Mouse (Mus musculus) adrenal gland, adult (tissue): ENCODE results near the gene Olfr1115.
"Not testable (repeated sequence)": the region's sequence is repeated elsewhere in the genome, so short reads cannot be mapped to it uniquely, and the experiment has no call there.

Experiments used
- DNase-seq, 2 experiments: peaks; one replicate each; pipeline ENCODE4 v3.0.0; 2022 to 2023; ENCODE audit warnings: low spot score in 1 of 2; ENCODE audit not compliant: inconsistent age in 2 of 2

Olfr1115 gene

DNA sequence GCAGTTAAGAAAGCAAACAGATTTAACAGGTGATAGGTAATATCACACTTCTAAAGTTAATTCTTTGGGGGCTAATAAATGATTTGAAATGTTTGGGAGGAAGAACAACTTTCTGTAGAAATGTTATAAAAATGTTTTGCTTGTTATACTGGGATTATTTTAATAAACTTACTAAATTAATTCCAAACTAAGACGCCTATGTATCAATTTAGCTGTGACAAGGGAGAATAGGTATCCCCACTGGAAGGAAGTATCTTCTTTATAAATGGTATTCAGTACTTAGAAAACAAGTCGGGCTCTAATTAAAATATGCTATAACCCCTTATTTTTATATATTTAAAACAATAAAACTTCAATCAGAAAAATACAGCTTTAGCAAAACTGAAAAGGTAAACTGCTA lies at the start of gene Olfr1115:
Olfr1115 (plus strand) TSS at position 301 of the 400 bp plus-strand sequence.
- DNase-seq, result no peak

DNA sequence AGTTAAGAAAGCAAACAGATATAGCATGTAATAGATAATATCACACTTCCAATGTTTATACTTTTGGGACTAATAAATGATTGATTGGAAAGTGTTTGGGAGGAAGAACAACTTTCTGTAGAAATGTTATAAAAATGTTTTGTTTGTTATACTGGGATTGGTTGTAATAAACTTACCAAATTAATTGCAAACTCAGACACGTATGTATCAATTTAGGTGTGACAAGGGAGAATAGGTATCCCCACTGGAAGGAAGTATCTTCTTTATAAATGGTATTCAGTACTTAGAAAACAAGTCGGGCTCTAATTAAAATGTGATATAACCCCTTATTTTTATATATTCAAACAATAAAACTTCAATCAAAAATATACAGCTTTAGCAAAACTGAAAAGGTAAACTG lies 39.1 kb upstream of the Olfr1115 start, which contains the start of gene Olfr1113:
Olfr1113 (plus strand) TSS at position 301 of the 400 bp plus-strand sequence.
- DNase-seq, result no peak

DNA sequence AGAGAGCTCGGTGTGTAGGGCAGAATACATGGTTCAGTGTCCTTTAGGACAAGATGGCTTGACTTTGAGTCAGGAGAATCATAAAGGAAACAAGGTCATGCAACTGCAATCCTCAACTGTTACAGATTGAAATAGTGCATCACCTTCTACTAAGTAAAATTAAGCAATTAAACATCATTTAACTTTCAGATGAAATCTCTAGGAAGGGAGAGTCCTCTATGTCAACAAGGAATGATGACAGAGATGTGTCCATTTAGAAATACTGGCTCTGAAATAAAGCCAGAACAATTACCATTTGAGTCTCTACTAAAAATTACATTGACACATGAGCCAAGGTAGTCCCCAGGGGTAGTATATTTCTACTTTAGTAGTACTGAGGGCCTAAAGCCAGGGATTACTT lies 19.4 kb downstream of the Olfr1115 start, which contains the start of gene Olfr1116:
Olfr1116 (plus strand) TSS at position 301 of the 400 bp plus-strand sequence.
- DNase-seq, result no peak

DNA sequence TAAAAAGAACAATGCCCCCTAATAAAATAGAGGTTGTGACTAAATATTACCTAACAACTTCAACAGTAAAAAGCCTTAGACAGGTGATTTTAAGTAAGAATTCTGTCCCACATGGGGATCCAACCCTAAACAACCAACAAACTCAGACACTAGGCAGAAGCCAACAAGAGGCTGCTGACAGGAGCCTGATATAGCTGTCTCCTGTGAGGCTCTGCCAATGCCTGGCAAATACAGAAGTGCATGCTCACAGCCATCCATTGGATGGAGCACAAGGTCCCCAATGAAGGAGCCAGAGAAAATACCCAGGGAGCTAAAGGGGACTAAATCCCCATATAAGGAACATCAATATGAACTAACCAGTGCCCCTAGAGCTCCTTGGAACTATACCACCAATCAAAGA lies 46.2 kb downstream of the Olfr1115 start:
- DNase-seq, result not testable (repeated sequence)
